Mouse (Mus musculus) MEL (cell line): ENCODE measurements around the gene Spry2. TPM values are rescaled to one million over a fixed set of nuclear protein-coding genes. Genes with fewer than 3 reads are reported as not detected.

ENCODE experiments used
- DNase-seq: peaks from one replicate; pipeline ENCODE4 v3.0.0; 2011; ENCODE audit warnings: low read depth, low spot score
- H3K27ac ChIP-seq: 2 replicates; pipeline ENCODE4 v1.5.1; 2012; ENCODE audit warnings: low read depth, mild to moderate bottlenecking, control low read depth, low read length, moderate library complexity; ENCODE audit not compliant: control insufficient read depth
- H3K27me3 ChIP-seq, 2 experiments: fragments of 150-350 bp in 1 of 2; sonication (generic) in 1 of 2; 2 replicates each; pipeline ENCODE4 v1.6.1; 2012; ENCODE audit warnings: low read length in 2 of 2, mild to moderate bottlenecking in 2 of 2, improper control_type of control experiment in 1 of 2, moderate library complexity in 1 of 2; ENCODE audit not compliant: insufficient read depth in 2 of 2, control insufficient read depth in 1 of 2
- H3K36me3 ChIP-seq, 2 experiments: 2 replicates each; pipeline ENCODE4 v1.6.1; 2012 to 2014; ENCODE audit warnings: low read length in 2 of 2, improper control_type of control experiment in 1 of 2, inconsistent platforms in 1 of 2, mild to moderate bottlenecking in 1 of 2; ENCODE audit not compliant: insufficient read depth in 2 of 2, control insufficient read depth in 1 of 2
- H3K4me1 ChIP-seq, 2 experiments: fragments of 150-350 bp in 1 of 2; sonication (generic) in 1 of 2; 2 replicates each; pipeline ENCODE4 v1.6.1; 2012; ENCODE audit warnings: low read length in 2 of 2, improper control_type of control experiment in 1 of 2, mild to moderate bottlenecking in 1 of 2; ENCODE audit not compliant: insufficient read depth in 2 of 2, control insufficient read depth in 1 of 2
- H3K4me3 ChIP-seq, 2 experiments: fragments of 150-350 bp in 1 of 2; sonication (generic) in 1 of 2; 2 replicates each; pipeline ENCODE4 v1.5.1; 2012; ENCODE audit warnings: low read depth in 2 of 2, low read length in 2 of 2, mild to moderate bottlenecking in 2 of 2, moderate library complexity in 2 of 2, control low read depth in 1 of 2, improper control_type of control experiment in 1 of 2; ENCODE audit not compliant: control insufficient read depth in 1 of 2, insufficient read depth in 1 of 2
- H3K79me2 ChIP-seq: 2 replicates; pipeline ENCODE4 v1.6.1; 2012; ENCODE audit warnings: mild to moderate bottlenecking, low read length, moderate library complexity; ENCODE audit not compliant: control insufficient read depth, poor library complexity, insufficient read depth
- H3K9ac ChIP-seq: 2 replicates; pipeline ENCODE4 v1.6.1; 2012; ENCODE audit warnings: low read depth, mild to moderate bottlenecking, control low read depth, low read length, moderate library complexity; ENCODE audit not compliant: control insufficient read depth, poor library complexity, severe bottlenecking
- H3K9me3 ChIP-seq: fragments of 150-350 bp; sonication (generic); replicated peaks from 2 replicates; pipeline ENCODE4 v1.6.1; 2012; ENCODE audit warnings: mild to moderate bottlenecking, low read length, improper control_type of control experiment, moderate library complexity; ENCODE audit not compliant: insufficient read depth
- BHLHE40 ChIP-seq: IDR thresholded peaks from 2 replicates; pipeline ENCODE4 v1.6.1; 2012; ENCODE audit warnings: low read depth, mild to moderate bottlenecking, inconsistent platforms, low read length, improper control_type of control experiment, borderline replicate concordance
- CHD2 ChIP-seq: IDR thresholded peaks from 2 replicates; pipeline ENCODE4 v1.6.1; 2011; ENCODE audit warnings: low read length, improper control_type of control experiment
- CTCF ChIP-seq, 3 experiments: IDR thresholded peaks in 2 of 3; conservative IDR thresholded peaks in 1 of 3; 2 replicates each; pipeline ENCODE4 v1.5.1; 2011 to 2012; ENCODE audit warnings: low read length in 3 of 3, low read depth in 2 of 3, mild to moderate bottlenecking in 2 of 3, improper control_type of control experiment in 1 of 3, inconsistent platforms in 1 of 3, mixed read lengths in 1 of 3, moderate library complexity in 1 of 3; ENCODE audit not compliant: control insufficient read depth in 1 of 3, insufficient read depth in 1 of 3, poor library complexity in 1 of 3, severe bottlenecking in 1 of 3
- E2F4 ChIP-seq: IDR thresholded peaks from 2 replicates; pipeline ENCODE4 v1.6.1; 2011; ENCODE audit warnings: low read depth, low read length, improper control_type of control experiment, borderline replicate concordance
- ELF1 ChIP-seq: IDR thresholded peaks from 2 replicates; pipeline ENCODE4 v1.6.1; 2014; ENCODE audit warnings: low read depth, mild to moderate bottlenecking, inconsistent platforms, low read length, improper control_type of control experiment, moderate library complexity
- ETS1 ChIP-seq: IDR thresholded peaks from 2 replicates; pipeline ENCODE4 v1.6.1; 2012; ENCODE audit warnings: low read depth, mild to moderate bottlenecking, inconsistent platforms, low read length, improper control_type of control experiment, moderate library complexity
- GATA1 ChIP-seq: IDR thresholded peaks from 2 replicates; pipeline ENCODE4 v1.6.1; 2011; ENCODE audit warnings: low read depth, low read length, improper control_type of control experiment
- MEF2A ChIP-seq: IDR thresholded peaks from 2 replicates; pipeline ENCODE4 v1.6.1; 2014; ENCODE audit warnings: low read depth, mild to moderate bottlenecking, inconsistent platforms, low read length, improper control_type of control experiment; ENCODE audit not compliant: poor library complexity, insufficient replicate concordance, severe bottlenecking; ENCODE audit errors: extremely low read depth
- MYB ChIP-seq: IDR thresholded peaks from 2 replicates; pipeline ENCODE4 v1.6.1; 2011; ENCODE audit warnings: mild to moderate bottlenecking, low read depth, low read length, improper control_type of control experiment
- MYC ChIP-seq: IDR thresholded peaks from 2 replicates; pipeline ENCODE4 v1.6.1; 2011; ENCODE audit warnings: low read depth, mild to moderate bottlenecking, low read length, improper control_type of control experiment, moderate library complexity
- NELFE ChIP-seq: IDR thresholded peaks from 2 replicates; pipeline ENCODE4 v1.6.1; 2011; ENCODE audit warnings: low read depth, low read length, improper control_type of control experiment
- POLR2A ChIP-seq, 2 experiments: IDR thresholded peaks; 2 replicates each; pipeline ENCODE4 v1.6.1; 2011 to 2012; ENCODE audit warnings: low read length in 2 of 2, mild to moderate bottlenecking in 2 of 2, control low read depth in 1 of 2, improper control_type of control experiment in 1 of 2, low read depth in 1 of 2, moderate library complexity in 1 of 2; ENCODE audit not compliant: control insufficient read depth in 1 of 2, insufficient read depth in 1 of 2, poor library complexity in 1 of 2
- RAD21 ChIP-seq: IDR thresholded peaks from 2 replicates; pipeline ENCODE4 v1.6.1; 2011; ENCODE audit warnings: mild to moderate bottlenecking, low read depth, low read length, improper control_type of control experiment
- SMC3 ChIP-seq: IDR thresholded peaks from 2 replicates; pipeline ENCODE4 v1.6.1; 2011; ENCODE audit warnings: low read depth, low read length, improper control_type of control experiment
- TAL1 ChIP-seq: IDR thresholded peaks from 2 replicates; pipeline ENCODE4 v1.6.1; 2012; ENCODE audit warnings: mild to moderate bottlenecking, inconsistent platforms, low read length, moderate library complexity, mixed read lengths
- TBP ChIP-seq: IDR thresholded peaks from 2 replicates; pipeline ENCODE4 v1.8.0; 2011; ENCODE audit warnings: low read depth, low read length, improper control_type of control experiment
- TCF12 ChIP-seq: IDR thresholded peaks from 2 replicates; pipeline ENCODE4 v1.6.1; 2014; ENCODE audit warnings: low read depth, mild to moderate bottlenecking, inconsistent platforms, low read length, improper control_type of control experiment, moderate library complexity
- USF1 ChIP-seq: IDR thresholded peaks from 2 replicates; pipeline ENCODE4 v1.6.1; 2014; ENCODE audit warnings: low read depth, mild to moderate bottlenecking, inconsistent platforms, low read length, improper control_type of control experiment, moderate library complexity
- USF2 ChIP-seq, 2 experiments: IDR thresholded peaks; 2 replicates each; pipeline ENCODE4 v1.6.1; 2011 to 2012; ENCODE audit warnings: improper control_type of control experiment in 2 of 2, low read length in 2 of 2, borderline replicate concordance in 1 of 2, inconsistent platforms in 1 of 2, low read depth in 1 of 2, mild to moderate bottlenecking in 1 of 2; ENCODE audit not compliant: insufficient read depth in 1 of 2
- ZMIZ1 ChIP-seq: IDR thresholded peaks from 2 replicates; pipeline ENCODE4 v1.6.1; 2012; ENCODE audit warnings: low read depth, mild to moderate bottlenecking, inconsistent platforms, low read length, improper control_type of control experiment, moderate library complexity
- polyA plus RNA-seq, 2 experiments: library from polyadenylated mRNA; stranded (reverse) in 1 of 2; unstranded in 1 of 2; fragments of >175 nt in 1 of 2; fragments of >200 nt in 1 of 2; gene quantifications; 2 replicates each; pipeline versions ENCODE4 v1.2.1 to v1.2.4; 2012; ENCODE audit warnings: low replicate concordance in 2 of 2, low read depth in 1 of 2; ENCODE audit not compliant: insufficient read length in 2 of 2, insufficient read depth in 1 of 2, missing spikeins in 1 of 2
- total RNA-seq: library from RNA; depleted of rRNA; stranded (reverse); fragments of 300-350 nt; gene quantifications from 2 replicates; pipeline ENCODE4 v1.2.3, GENCODE M21; 2012

Spry2 gene
- total and polyA plus RNA-seq, 3 experiments: 0.07 TPM; not detected in 2

- DNase-seq: no peak
- no peak for TF ChIP-seq CHD2
- TF ChIP-seq MYC: no peak
- TF ChIP-seq TCF12: no peak
- no peak for TF ChIP-seq USF2 (IDR thresholded peaks at IDR 0.05; ENCODE audit: borderline replicate concordance in 1 of 2, insufficient read depth in 1 of 2, low read depth in 1 of 2, low read length in 2 of 2)
- no peak for TF ChIP-seq TBP
- TF ChIP-seq ETS1: no peak
- no peak for TF ChIP-seq NELFE
- TF ChIP-seq CTCF (IDR thresholded peaks at IDR 0.05 in 2 of 3, conservative IDR thresholded peaks at IDR 0.05 in 1 of 3; ENCODE audit: control insufficient read depth in 1 of 3, insufficient read depth in 1 of 3, low read depth in 2 of 3, low read length in 3 of 3, poor library complexity in 1 of 3, severe bottlenecking in 1 of 3): no peak
- TF ChIP-seq SMC3: no peak
- no peak for TF ChIP-seq ELF1
- TF ChIP-seq TAL1: no peak
- no peak for TF ChIP-seq POLR2A (IDR thresholded peaks at IDR 0.05; ENCODE audit: control insufficient read depth in 1 of 2, insufficient read depth in 1 of 2, low read depth in 1 of 2, low read length in 2 of 2, poor library complexity in 1 of 2)
- no peak for TF ChIP-seq MYB
These were observed 9.8 kb downstream of the Spry2 start for GRCm38 (mm10) chr14:105886643-105887374.

GRCm38 (mm10) chr14:105885249-105885648 is 11.4 kb downstream of the Spry2 start:
- no peak overlapping the region for H3K27ac ChIP-seq
- H3K9me3 ChIP-seq: no peaks in the 10 kb centered on the region
- H3K9ac ChIP-seq: no peak overlapping the region
- H3K36me3 ChIP-seq: no peaks in the 10 kb centered on the region
- no peak for DNase-seq
- no peak overlapping the region for H3K4me3 ChIP-seq
- H3K79me2 ChIP-seq: no peaks in the 10 kb centered on the region
- TF ChIP-seq MEF2A: no peak
- no peak for TF ChIP-seq NELFE
- TF ChIP-seq POLR2A (IDR thresholded peaks at IDR 0.05; ENCODE audit: control insufficient read depth in 1 of 2, insufficient read depth in 1 of 2, low read depth in 1 of 2, low read length in 2 of 2, poor library complexity in 1 of 2): no peak
- no peak for TF ChIP-seq SMC3
- no peak for TF ChIP-seq RAD21
- no peaks in the 10 kb centered on the region for H3K27me3 ChIP-seq
- no peaks in the 10 kb centered on the region for H3K4me1 ChIP-seq

More at GRCm38 (mm10) chr14:105886643-105887374, 9.8 kb downstream of the Spry2 start:
- H3K27ac ChIP-seq: no peak overlapping the region
- H3K9me3 ChIP-seq: no peaks in the 10 kb centered on the region
- H3K79me2 ChIP-seq: no peaks in the 10 kb centered on the region
- H3K9ac ChIP-seq: no peak overlapping the region
- H3K4me3 ChIP-seq: no peak overlapping the region
- H3K27me3 ChIP-seq: no peaks in the 10 kb centered on the region
- H3K36me3 ChIP-seq: no peaks in the 10 kb centered on the region
- no peaks in the 10 kb centered on the region for H3K4me1 ChIP-seq

- H3K9ac ChIP-seq: no peak overlapping the region
- TF ChIP-seq BHLHE40: no peak
- TF ChIP-seq ELF1: no peak
- TF ChIP-seq USF1: no peak
- no peak for TF ChIP-seq GATA1
- no peak for TF ChIP-seq ZMIZ1
- TF ChIP-seq E2F4: no peak
- no peak overlapping the region for H3K27ac ChIP-seq
- H3K36me3 ChIP-seq: no peaks in the 10 kb centered on the region
- H3K4me1 ChIP-seq: no peaks in the 10 kb centered on the region
- no peak overlapping the region for H3K4me3 ChIP-seq
- H3K9me3 ChIP-seq: no peaks in the 10 kb centered on the region
- no peaks in the 10 kb centered on the region for H3K27me3 ChIP-seq
- no peaks in the 10 kb centered on the region for H3K79me2 ChIP-seq
- DNase-seq: no peak
These were observed 13.4 kb downstream of the Spry2 start for GRCm38 (mm10) chr14:105883215-105883614.
